Mouse (Mus musculus) 3134 (cell line): ENCODE measurements around the gene Kif1bp.

Experiments
- DNase-seq: peaks from one replicate; pipeline ENCODE4 v3.0.0-alpha.2; 2011; ENCODE audit warnings: low spot score; ENCODE audit not compliant: insufficient read length; ENCODE audit errors: extremely low read depth

Gene Kif1bp

GRCm38 (mm10) chr10:62557736-62558135, 20.5 kb downstream of the Kif1bp start:
- DNase-seq = peak; percentile 20

GRCm38 (mm10) chr10:62556558-62556901, 21.7 kb downstream of the Kif1bp start:
- DNase-seq = no peak

- no peak for DNase-seq
Measured at GRCm38 (mm10) chr10:62555705-62556557, 22.3 kb downstream of the Kif1bp start.

- no peak for DNase-seq
Measured at GRCm38 (mm10) chr10:62553611-62554091, 24.6 kb downstream of the Kif1bp start.

DNA sequence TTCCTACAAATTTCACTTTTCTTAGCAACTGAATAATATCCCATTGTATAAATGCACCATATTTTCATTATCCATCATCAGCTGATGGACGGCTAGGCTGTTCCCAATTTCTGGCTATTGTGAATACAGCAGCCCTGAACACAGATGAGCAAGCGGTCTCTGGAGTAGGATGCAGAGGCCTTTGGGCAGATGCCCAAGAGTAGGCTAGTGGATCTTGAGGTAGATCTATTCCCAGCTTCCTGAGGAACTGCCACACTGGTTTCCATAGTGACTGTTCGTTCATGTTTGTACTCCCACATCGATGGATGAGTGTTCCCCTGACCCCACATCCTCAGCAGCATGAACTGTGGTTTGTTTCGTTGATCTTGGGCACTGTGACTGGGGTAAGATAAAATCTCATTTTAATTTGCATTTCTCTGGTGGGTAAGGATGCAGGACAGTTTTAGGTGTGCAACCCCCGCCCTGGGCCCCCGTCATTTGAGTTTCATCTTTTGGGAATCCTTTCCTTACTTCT, 27.4 kb downstream of the Kif1bp start:
- DNase-seq = no peak

- peak; percentile 24 for DNase-seq
Measured at GRCm38 (mm10) chr10:62549523-62550166, 28.6 kb downstream of the Kif1bp start.

DNA sequence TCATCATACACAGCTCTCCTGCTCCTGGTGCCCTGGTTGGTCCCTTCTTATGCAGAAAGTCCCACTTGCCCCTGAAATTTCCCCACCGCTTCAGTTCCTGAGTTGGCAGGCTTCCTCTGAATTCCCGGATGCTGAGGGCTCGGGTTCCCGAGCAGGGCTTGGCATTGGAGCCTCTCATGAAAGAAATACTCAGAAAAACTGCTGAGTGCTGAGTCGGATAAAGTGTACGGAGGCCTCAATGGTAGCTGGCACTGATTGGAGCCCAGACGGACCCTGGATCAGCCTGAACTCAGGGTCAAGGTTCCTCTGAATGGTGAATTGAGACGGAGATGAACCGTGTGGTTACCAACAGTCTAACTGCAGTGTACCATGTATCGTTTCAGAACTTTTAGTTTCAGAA, 31.8 kb downstream of the Kif1bp start:
- DNase-seq = no peak

DNA sequence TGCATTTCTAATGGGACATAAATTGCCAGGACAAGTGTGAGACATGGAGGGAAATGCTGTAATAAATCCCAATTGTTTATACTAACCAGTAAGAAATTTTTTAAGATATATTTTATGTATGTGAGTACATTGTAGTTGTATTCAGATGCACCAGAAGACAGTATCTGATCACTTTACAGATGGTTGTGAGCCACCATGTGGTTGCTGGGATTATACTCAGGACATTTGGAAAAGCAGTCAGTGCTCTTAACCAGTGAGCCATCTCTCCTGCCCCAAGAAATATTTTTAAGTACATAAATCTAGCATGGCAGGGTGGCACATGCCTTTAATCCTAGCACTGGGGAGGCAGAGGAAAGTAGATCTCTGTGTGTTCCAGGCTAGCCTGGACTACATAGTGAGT, 32.5 kb downstream of the Kif1bp start:
- no peak for DNase-seq

- DNase-seq = no peak
Measured at GRCm38 (mm10) chr10:62544316-62544715, 33.9 kb downstream of the Kif1bp start.

- no peak for DNase-seq
Measured at GRCm38 (mm10) chr10:62543399-62543808, 34.9 kb downstream of the Kif1bp start.

- DNase-seq = no peak
Measured at GRCm38 (mm10) chr10:62542928-62543327, 35.3 kb downstream of the Kif1bp start.

DNA sequence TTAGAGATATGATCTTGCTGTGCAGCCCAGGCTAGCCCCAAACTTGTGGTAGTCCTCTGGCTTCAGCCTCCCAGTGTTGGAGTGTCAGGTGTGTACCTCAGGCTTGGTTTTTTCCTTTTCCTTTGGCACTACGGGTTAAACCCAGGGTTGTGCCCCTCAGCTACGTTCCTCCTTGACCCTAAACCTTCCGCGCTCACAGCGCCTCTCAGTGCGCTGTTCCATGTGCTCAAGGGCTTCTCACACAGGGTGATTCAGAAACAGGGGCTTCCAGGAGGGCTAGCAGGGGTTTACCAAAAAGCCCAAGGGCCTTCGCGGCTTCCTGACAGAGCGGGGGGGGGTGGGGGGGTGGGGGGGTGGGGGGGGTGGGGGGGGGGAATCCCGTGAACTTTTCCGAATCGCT, 35.8 kb downstream of the Kif1bp start:
- DNase-seq = no peak

DNA sequence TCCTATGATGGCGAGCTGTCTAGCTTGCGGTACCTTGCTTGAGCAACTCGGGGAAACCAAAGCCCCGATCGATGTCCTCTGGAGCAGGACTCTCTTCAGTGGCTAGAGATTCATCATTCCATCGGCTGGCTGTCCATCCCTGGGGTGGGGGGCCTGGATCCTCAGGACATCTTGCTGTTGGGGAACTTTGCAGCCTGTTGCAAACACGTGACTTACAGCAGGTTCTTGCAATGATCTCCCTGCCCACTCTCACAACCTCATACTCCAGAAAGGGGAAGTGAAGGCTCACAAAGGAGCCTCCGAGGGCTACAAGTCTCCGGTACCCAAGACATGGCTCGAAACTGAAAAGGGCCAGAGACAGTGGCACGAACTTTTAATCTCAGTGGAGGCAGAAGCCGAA, 36.8 kb downstream of the Kif1bp start:
- no peak for DNase-seq

- no peak for DNase-seq
Measured at GRCm38 (mm10) chr10:62540800-62541199, 37.5 kb downstream of the Kif1bp start.

GRCm38 (mm10) chr10:62534509-62534908, 43.7 kb downstream of the Kif1bp start:
- DNase-seq = no peak

GRCm38 (mm10) chr10:62532832-62533231, 45.4 kb downstream of the Kif1bp start:
- peak; percentile 11 for DNase-seq

DNA sequence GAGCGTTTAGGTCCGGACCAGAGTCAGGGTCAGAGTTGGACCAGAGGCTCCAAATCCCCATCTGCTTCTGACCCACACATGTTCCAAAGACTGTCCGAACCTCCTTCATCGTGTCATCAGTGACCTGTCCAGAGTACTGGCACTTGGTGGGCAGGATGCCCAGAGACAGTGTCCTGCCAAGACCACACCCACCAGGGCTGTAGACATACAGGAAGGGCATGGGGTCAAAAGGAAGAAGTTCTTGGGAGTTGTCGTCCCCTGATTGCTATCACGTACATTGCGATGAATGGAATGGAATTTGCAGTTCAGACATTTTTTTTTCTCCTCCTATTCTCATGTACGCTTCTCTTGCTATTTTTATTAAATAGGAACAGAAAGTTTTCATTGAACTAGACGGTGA, 48.1 kb downstream of the Kif1bp start:
- DNase-seq = no peak

GRCm38 (mm10) chr10:62527351-62527750, 50.9 kb downstream of the Kif1bp start, which contains the start of gene Srgn:
Gene Srgn (minus strand): TSS chr10:62527451.
- no peak for DNase-seq

GRCm38 (mm10) chr10:62522346-62522950, 55.8 kb downstream of the Kif1bp start:
- DNase-seq = no peak

GRCm38 (mm10) chr10:62521763-62522162, 56.5 kb downstream of the Kif1bp start:
- no peak for DNase-seq

DNA sequence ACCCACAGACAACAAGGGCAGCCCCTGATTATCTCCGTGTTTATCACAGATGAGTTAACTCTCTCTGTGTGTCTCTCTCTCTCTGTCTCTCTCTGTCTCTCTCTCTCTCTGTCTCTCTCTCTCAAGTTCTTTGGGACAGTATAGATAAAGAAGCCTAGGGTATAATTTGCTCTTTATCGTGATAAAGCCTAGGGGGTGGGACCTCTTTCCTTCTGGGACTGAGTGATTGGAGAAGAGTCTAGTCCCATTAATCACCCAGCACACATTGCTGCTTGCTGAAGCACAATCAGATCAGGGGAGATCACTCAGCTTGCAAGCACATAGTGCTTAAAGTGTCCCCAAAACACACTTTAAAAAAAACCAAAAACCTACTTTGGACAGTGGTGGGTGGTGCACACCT, 57.3 kb downstream of the Kif1bp start:
- DNase-seq = no peak
